Mouse (Mus musculus) cerebellum, adult 11 months (tissue): ENCODE data around the gene Pitpnc1.

Experiments
- DNase-seq: peaks from one replicate; pipeline ENCODE4 v3.0.0; 2022

Pitpnc1 gene

DNA sequence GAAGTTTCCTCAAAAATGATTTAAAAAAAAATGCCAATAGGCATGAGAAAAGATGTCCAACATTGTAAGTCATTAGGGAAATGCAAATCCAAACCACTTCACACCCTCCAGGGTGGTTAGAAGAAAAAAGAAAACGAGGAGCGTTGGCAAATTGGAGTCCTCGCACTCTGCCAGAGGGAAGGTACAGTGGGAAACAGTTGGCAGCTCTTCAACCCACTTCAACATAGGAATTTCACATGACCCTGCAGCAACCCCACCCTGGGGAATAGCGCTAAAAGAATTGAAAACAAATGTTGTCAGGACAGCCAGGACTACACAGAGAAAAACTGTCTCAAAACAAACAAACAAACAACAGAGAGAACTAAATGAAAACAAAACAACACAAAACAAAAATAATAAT is 32.8 kb downstream of the Pitpnc1 start:
- DNase-seq: no peak

DNA sequence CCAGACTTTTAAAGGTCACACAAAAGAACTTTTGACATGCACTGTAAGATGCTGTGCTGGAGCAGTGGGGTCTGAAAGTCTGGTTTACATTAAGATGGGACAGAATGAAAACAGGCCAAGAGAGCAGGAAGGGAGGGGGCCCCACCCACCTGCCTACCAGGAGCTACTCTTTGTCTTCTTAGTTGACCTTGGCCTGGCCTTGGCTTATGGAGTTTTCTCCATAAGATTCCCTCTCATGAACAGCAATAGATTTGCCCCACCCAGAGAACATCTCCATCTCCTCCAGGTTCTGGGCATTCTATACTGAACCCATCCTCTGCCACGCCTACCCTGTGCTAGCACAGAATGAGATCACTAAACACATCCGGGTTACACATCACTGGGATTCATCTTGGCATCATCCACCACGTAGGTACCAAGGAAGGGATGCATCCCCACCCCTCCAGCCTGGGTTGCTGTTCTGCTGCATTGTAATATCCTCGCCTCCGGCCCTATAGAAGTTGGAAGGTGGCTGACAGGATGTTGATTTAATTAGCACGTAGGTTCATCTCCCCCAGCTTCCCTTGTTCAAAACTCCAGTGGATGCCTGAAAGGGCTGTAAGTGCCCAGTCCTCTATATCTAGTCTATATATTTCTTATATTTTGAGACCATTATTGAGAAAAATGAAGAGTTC is 34.6 kb downstream of the Pitpnc1 start:
- no peak for DNase-seq

DNA sequence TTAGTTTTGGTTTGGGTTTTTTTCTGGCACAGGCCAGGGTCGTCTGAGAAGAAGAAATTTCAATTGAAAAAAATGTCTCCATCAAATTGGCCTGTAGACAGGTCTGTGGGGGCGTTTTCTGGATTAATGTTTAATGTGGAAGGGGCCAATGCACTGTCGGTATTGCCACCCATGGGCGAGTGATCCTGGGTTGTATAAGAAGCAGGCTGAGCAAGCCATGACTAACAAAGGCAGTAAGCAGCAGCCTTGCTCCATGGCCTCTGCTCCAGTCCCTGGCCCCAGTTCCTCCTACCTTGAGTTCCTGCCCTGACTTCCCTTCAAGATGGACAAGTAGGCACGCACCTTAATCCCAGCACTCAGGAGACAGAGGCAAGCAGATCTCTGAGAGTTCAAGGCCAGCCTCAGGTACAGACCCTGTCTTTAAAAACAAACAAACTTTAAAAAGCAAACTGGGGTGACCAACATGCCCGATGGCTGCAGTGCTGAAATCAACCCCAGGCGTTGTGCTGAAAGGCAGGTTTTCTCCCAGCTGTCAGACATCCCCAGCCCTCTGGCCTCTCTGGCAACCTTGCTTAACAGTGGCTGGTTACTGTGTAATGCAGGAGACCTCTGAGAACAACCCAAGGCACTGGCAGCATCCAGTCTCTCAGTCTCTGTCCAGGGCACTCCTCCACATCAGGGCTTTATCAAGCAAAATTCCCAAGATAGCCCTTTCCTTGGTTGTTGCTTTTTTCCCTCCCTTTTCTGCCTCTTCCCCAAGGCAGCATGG is 39.1 kb downstream of the Pitpnc1 start:
- DNase-seq: no peak

DNA sequence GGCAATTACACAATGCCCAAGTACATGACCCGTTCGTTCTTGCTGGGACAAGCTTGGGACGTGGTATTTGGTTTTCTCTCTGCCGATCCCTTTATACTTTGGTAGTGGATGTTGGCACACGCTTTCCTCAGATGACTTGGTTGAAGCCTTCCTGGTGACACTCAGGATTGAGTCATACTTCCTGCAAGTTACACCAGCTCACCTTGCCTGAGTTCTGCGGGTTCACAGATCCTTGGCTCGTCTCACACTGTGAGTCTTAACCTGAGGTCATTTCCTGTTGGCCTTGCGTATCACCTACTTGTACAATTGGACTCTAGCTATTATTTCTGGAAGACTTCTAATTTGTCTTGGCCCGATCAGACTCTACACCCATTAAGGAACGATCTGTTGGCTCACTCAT is 42.5 kb downstream of the Pitpnc1 start:
- no peak for DNase-seq

DNA sequence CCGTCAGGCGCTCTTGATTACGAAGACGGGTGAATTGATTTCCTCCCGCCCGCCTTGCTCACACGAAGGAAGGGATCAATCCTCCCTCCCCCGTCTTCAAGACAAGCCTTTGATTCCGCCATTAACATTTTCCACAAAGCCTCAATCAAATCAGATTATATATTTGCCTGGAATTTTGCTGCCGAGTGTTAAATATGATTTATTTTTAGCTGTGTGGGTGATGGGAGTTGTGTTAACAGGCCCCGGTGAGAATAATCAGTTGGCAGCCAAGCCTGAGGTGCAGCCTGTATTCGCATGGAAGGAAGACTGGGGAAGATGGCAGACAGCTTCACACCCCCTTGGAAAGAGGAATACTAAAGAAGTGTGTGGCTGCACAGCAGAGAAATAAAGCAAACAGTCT is 46.3 kb downstream of the Pitpnc1 start:
- DNase-seq: no peak

DNA sequence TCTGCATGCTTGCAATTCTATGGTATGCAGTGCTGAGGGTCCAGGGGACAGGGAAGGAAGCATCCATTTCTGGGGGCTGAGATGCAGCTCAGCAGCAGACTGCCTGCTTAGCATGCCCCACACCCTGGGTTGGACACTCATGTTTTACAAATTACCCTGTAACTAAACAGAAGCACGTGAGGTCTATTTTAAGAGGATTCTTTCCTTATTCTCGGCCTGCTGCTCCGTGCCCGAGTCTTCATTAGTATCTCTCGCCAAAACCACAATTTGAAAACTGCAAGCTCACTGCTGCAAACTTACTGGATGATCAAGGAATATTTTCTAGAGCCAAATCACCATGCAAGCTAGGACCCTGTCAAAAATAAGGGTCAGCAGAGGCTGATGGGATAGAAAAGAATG is 48.1 kb downstream of the Pitpnc1 start:
- no peak for DNase-seq

DNA sequence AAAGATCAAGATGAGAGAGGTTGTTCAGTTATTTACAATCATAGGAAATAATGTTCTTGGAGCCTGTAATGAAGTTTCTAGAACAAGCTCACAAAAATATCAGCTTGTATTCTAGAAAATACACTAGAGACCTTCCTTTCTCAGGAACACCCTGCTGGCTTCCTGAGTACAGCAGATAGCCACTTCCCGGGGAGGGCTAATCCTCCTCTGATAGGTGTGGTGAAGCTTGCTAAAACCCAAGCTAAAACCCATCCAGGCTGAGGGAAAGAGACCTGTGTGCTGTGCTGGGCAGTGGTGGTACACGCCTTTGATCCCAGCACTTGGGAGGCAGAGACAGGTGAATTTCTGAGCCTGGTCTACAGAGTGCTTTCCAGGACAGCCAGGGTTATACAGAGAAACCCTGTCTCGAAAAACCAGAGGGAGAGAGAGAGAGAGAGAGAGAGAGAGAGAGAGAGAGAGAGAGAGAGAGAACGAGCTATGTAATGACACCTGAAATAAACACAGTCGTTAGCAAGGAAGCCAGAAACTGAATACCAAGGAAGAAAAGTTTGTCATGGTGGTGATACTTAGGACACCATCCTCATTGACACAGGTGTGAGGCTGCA is 48.6 kb downstream of the Pitpnc1 start:
- DNase-seq: no peak

DNA sequence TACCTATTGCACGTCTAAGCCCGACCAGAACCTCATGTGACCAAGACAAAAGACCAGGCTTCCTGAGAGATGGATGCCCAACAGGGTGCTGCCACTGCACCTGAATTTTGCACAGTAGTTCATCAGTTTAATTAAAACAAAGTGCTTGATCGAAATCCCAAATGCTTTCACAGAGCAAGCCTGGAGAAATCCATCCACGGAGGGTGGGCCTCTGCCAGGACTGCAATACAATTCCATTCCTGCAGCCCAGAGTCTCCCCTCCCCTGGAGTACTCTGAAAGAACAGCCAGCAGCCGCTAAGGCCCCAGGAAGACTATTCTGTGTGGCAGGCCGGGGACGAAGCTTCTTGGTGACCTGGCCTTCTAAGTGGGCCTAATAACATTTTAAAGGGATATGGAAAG is 50.6 kb downstream of the Pitpnc1 start:
- DNase-seq: no peak

DNA sequence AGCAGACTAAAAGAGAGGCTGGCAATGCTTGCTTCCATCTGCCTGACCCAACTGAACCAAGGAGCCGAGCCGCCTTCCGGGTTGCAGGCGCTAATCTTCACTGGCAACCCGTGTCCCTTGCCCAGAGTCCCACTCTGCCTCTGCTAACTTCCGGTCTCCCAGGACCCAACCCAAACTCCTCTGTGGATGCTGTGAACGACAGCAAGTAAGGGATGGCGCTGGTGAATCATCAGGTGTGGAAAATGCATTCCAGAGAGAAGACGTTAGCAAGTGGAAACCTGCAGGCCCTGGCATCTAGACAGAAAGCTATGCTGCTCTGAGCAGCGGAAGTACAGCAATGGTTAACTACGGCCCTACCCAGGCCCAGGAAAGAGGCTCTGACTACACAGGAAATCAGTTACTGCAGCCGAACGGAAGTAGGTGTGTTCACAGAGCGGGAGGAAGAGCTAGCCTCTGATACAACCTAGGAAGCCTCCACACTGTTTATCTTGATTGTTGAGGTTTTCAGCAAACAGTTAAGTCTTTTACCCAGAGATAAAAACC is 53.4 kb downstream of the Pitpnc1 start:
- no peak for DNase-seq

DNA sequence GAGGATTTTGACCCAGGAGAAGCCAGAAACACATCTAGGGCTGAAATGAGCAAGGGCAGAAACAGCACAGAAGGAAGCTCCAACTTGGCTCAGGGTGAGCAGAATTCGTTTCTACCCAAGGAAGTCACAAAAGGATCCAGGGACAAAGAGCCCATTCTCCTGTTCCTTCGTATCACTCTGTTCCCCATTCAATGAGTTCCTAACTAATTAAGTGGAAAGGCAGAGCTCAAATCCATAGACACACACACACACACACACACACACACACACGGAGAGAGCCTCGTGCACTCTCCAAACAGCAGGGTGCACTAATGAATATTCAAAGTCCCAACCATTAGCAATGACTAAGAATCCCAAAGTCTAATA is 54.0 kb downstream of the Pitpnc1 start:
- DNase-seq: no peak

DNA sequence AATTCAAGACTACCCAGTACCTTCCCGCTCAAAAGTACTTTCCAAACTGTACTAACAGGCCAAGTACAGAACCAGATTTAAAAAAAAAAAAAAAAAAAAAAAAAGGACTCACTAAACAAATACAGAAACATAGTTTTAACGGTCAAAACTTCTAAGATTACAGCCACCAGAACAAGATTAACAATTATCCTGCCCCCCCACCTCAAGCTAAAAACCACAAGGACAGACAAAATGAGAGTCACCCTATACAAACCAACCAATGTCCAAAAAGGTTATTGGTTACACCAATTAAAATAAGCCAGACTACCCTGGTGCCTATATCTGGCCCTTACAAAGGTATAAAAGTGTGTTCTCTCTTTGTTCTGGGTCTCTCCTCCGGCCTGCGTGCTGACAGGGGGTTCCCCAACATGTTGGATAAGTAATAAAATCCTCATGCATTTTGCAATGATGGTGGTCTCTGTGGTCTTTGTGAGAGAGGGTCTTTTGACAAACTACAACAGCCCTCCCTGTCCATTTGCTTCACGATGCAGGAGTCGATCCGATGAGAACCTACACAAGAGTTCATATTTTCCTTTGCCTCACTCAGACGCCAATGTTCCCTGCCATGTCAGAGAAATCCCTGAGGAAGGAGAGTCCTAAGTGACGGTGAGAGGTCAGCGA is 54.5 kb downstream of the Pitpnc1 start:
- DNase-seq: no peak

DNA sequence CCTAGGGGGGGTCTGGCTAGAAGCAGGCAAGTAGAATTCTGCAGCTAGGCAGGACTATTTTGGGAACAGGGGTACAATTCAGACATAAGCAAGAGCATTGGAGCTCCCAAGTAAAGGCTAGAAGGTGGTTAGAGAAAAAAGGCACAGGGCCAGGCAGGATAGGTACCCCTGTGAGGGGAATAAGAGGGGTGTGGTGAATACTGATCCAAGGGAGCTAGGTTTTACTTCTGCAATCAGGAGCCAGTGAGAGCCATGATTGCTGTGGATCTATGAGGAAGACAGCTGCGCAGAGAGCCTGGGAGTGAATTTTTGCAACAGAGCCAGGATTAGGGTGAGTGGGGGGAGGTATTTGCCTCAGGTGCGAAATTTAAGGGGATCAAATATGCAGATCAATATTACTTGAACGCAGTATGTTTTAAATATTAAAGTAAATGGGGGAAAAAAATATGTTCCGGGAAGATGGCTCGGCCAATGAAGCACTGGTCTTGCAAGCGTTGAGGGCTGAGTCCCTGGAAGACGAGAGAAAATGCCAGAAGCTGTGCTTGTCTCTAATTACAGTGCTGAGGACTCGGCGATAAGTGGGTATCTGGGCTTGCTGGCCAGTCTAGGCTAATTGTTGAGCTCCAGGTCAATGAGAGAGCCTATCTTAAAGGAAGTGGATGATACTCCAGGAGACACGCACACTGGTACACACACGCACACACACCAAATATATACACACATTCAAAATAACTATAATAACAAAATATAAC is 55.3 kb downstream of the Pitpnc1 start:
- DNase-seq: no peak

DNA sequence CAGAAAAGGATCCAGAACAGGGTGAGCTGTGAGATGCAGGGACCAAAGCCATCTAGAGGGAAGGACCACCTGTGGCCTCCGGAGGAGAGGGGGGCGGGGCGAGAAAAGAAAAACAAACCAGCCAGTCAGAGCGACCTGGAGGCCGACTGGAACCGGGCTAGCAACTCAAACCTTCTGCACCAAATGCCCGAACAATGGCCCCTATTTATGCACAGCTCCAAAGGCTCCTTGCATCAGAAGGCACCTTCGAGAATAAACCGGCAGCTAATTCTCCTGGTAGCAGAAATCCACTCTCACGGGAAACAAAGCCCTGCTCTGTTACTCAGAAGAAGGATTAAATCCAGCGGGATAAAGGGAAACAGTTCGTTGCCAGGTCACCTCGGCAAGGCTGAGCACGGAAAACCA is 57.2 kb downstream of the Pitpnc1 start:
- DNase-seq: peak; percentile 35

DNA sequence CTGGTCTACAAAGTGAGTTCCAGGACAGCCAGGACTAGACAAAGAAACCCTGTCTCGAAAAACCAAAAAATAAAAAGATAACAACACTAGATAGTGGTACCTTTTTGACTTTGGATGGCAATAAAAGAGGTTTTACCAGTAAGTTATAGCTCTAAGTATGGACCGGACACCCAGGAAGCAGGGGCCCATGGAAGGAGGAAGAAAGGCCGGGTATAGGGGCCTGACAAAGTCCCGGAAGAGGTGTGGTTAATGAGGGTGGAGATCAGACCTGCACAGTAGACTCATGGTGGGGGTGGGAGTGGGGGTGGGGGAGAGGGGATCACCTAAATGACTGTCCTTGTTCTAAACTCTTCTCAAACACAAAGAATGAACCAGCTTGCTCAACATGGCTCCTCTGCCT is 58.4 kb downstream of the Pitpnc1 start:
- no peak for DNase-seq

DNA sequence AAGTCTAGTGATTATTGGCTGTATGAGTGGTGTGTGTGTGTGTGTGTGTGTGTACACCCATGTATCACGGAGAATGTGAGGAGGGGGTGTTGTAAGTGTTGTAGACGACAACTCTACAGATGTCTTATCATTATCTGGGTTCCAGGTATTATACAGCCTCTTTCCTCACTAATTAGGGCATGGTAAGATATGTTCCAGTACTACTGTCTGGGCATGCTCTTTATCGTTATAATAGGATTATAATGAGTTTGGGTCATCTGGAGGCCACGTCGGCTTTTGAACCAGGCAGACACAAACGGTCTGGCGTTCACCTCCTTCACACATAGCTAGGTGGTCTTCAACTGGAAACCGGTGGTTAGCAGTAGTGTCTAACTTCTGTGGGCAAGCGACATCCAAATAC is 58.9 kb downstream of the Pitpnc1 start:
- no peak for DNase-seq

DNA sequence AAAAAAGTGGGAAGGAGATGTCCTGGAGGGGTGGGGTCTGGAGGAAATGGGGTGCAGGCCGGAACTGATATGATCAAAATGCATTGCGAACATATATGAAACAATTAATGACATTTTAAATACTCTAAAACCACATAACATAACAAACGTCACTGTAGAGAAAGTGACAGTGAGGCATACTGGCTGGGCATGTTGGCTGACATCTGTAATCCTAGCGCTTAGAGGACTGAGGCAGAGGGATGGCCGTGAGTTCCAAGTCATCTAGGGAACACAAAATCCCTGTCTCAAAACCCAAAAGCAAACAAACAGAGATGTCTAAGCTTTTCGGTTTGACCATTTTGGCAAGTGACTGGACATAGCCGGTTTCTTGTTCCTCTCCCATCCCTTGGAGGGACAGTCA is 59.7 kb downstream of the Pitpnc1 start:
- no peak for DNase-seq

DNA sequence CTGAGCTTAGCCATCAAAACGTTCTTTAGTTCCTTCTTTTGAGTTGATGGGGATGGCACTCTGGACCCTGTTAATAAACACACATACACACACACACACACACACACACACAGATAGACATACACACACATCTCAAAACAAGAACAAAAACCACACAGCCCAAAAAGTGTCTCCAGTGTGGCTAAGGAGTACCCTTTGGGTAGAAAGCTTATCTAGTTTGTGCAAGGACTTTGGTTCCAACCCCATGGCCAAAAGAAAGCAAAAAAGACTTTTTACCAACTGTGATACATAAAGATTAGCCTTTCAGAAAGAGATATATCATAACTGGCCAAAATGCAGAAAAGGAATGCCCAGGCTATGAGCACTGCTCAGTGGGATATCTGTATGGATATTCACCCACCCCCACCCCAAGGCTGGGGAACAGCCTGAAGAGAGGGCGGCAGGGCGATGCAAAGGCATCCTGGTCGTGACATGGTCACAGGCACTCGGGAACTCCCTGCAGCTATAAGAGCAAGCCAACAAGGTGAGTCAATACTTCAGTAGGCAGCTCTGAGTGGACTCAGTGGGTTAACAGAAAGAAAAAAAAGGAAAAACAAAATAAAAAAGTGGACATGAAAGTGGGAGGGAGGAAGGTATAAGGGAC is 60.3 kb downstream of the Pitpnc1 start:
- DNase-seq: no peak

DNA sequence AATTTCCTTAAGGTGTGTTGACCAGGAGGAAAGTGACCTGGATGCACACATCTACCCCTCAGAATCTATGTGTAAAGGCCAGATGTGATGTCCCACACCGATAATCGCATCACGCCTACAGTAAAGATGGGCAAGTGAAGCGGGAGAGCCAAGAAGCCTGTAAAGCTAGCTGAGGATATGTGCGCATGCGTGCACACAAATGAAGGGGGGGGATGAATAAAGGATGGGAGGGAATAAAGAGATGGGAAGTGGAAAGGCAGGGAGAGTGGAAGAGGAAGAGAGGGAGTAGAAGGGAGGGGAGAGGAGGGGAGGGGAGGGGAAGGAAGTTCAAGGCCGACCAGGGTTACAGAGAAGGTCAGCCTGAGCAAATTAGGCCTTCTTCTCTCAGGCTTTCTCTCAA is 61.6 kb downstream of the Pitpnc1 start:
- no peak for DNase-seq

DNA sequence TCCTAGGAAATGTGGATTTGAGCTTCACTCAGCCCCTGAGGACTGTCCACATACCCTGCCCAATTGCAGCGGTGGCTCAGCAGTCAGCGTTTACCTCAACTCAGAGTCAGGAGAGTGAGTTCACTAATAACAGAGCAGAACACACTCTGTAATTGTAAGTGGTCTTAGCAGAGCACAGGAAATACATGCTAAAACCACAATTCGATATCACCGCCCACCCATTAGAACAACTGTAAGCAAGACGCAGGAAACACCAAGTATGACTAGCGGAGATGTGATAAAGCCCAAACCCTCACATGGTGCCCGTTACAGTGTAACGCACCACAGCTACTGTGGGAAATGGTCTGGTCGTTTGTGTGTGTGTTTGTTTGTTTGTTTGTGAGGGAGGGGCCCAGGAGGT is 62.8 kb downstream of the Pitpnc1 start:
- no peak for DNase-seq

DNA sequence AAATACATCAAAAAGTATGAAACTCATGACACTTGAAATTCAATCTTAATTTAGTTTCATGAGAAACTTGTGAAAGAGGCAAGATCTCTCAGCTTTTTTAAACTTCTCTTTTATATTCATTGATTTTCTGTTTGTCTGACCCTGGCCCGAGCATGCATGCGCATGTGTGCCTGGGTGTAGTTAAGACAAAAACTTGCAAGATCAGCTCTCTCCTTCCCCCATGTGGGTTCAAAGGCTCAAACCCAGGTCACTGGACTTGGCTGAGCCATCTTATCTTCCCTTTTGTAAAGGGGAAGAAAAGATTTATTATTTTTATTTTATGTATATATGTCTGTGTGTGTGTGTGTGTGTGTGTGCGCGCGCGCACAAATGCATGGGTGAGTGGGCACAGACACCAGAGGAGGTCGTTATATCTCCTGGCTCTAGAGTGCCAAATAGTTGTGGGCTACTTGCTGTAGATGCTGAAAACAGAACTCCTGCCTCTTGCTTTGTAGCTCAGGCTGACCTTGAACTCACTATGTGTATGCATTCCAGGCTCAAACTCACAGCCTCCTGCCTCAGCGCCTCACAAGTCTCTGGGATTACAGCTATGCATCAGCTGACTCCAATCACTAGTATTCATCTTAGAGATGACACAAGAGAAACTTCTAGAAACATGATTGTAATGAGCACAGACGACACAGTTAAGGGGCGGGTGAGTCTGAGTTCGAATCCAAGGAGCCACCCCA is 64.7 kb downstream of the Pitpnc1 start:
- DNase-seq: no peak

DNA sequence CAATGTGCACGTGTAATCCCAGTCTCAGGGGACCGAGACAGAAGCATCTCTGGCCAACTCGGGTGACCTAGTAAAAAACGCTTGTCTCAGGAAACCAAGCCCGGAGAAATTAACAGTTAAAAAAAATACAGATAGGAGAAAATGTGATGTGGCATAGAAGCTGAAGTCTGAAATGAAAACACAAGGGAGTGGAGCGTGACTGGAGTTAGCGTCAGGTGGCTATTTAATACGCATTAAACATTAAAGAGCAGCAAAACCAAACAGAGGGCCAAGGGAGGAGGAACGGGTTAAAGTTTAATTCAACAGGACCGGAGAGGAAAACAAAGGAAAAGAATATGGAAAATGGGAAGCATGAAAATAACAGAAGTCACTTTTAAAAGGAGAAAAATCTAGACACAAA is 67.2 kb downstream of the Pitpnc1 start:
- DNase-seq: no peak
